Mouse (Mus musculus) liver, adult 2 months (tissue): ENCODE data around the gene Ssc5d. TPM values are rescaled to one million over a fixed set of nuclear protein-coding genes. Genes with fewer than 3 reads are reported as not detected.

Experiments
- DNase-seq: peaks from one replicate; pipeline ENCODE4 v3.0.0-alpha.2; 2011; ENCODE audit warnings: low read depth, low spot score; ENCODE audit errors: extremely low read depth
- H3K27ac ChIP-seq: fragments of 200-500 bp; replicated peaks from 2 replicates; pipeline ENCODE4 v1.5.1; 2012; ENCODE audit warnings: low read depth, mild to moderate bottlenecking, control low read depth, inconsistent platforms, low read length; ENCODE audit not compliant: insufficient read depth
- H3K27me3 ChIP-seq: fragments of 200-500 bp; 2 replicates; pipeline ENCODE4 v1.6.1; 2012; ENCODE audit warnings: mild to moderate bottlenecking, moderate library complexity, low read length, inconsistent platforms; ENCODE audit not compliant: control insufficient read depth, insufficient read depth
- H3K36me3 ChIP-seq: fragments of 200-500 bp; 2 replicates; pipeline ENCODE4 v1.6.1; 2012; ENCODE audit warnings: low read length, inconsistent platforms; ENCODE audit not compliant: control insufficient read depth, insufficient read depth
- H3K4me1 ChIP-seq: fragments of 200-500 bp; 2 replicates; pipeline ENCODE4 v1.6.1; 2011; ENCODE audit warnings: low read length; ENCODE audit not compliant: control insufficient read depth, insufficient read depth
- H3K4me3 ChIP-seq: fragments of 200-500 bp; 2 replicates; pipeline ENCODE4 v1.5.1; 2011; ENCODE audit warnings: low read depth, mild to moderate bottlenecking, control low read depth, low read length, moderate library complexity; ENCODE audit not compliant: insufficient read depth
- H3K79me2 ChIP-seq: fragments of 200-500 bp; 2 replicates; pipeline ENCODE4 v1.6.1; 2012; ENCODE audit warnings: inconsistent platforms, mild to moderate bottlenecking, low read length, moderate library complexity; ENCODE audit not compliant: control insufficient read depth, insufficient read depth
- H3K9ac ChIP-seq: fragments of 200-500 bp; 2 replicates; pipeline ENCODE4 v1.6.1; 2012; ENCODE audit warnings: low read depth, mild to moderate bottlenecking, control low read depth, inconsistent platforms, low read length
- CTCF ChIP-seq: fragments of 200-500 bp; IDR thresholded peaks from 2 replicates; pipeline ENCODE4 v1.5.1; 2011; ENCODE audit warnings: low read depth, low read length, control low read depth
- POLR2A ChIP-seq: fragments of 200-500 bp; IDR thresholded peaks from 2 replicates; pipeline ENCODE4 v1.6.1; 2011; ENCODE audit warnings: low read length, control low read depth; ENCODE audit not compliant: insufficient read depth; ENCODE audit errors: extremely low read depth
- WGBS: fragments of 180-500 bp; shearing (Covaris S2); methylation state at CpG from one replicate; pipeline ENCODE4 v1.1.7; 2018; 5-methylcytosine and 5-hydroxymethylcytosine counted together
- polyA plus RNA-seq: library from polyadenylated mRNA; depleted of rRNA; stranded (reverse); fragments of >200 nt; gene quantifications from 2 replicates; pipeline ENCODE4 v1.2.3, GENCODE M21; 2012
- total RNA-seq: library from RNA; depleted of rRNA; stranded (reverse); fragments of >200 nt; gene quantifications from 2 replicates; pipeline ENCODE4 v1.2.3, GENCODE M21; 2014

Ssc5d gene
- total and polyA plus RNA-seq, 2 experiments, result 0.18 to 0.26 TPM

GRCm38 (mm10) chr7:4924483-4924882, 1.1 kb upstream of the Ssc5d start:
- Histone ChIP-seq H3K4me1 (peaks cover 2% of the 10 kb centered on the region; the same call in 1 of the 2 replicates), H3K79me2 (no peaks in the 10 kb centered on the region), H3K9ac (no peak overlapping the region), H3K4me3 (no peak overlapping the region), H3K27ac (no peak overlapping the region), H3K36me3 (0 out of 2 replicates have a peak, but pooled peaks cover 3% of the 10 kb centered on the region), H3K27me3 (peaks cover 6% of the 10 kb centered on the region)
- no peak for DNase-seq
- WGBS, result 8% methylated on average over 4 of the region's 4 CpGs
- TF ChIP-seq CTCF, result no peak
- TF ChIP-seq POLR2A, result no peak

DNA sequence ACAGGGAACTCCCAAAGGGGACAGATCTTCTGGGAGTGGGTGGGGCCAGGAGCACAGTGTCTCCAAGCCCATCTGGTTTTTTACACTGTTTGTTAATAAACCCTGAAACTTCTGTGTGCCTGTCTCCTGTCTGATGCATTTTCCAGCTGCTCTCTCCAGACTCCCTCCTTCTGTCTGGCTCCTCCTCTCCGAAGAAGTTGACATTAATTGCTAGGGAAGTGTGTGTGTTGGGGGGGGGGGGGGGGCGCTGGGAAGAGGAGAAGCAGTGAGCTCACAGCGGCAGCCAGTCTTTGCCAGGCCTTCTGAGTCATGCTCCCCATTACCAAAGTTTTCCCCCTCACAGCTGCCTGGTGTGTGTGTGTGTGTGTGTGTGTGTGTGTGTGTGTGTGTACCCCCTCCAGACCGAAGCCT, 689 bp upstream of the Ssc5d start:
- H3K27ac ChIP-seq, result no peak overlapping the region
- H3K4me3 ChIP-seq, result no peak overlapping the region
- no peak overlapping the region for H3K9ac ChIP-seq
- TF ChIP-seq CTCF (no peak), POLR2A (no peak)
- 0 out of 2 replicates have a peak, but pooled peaks cover under 1% of the 10 kb centered on the region for H3K36me3 ChIP-seq
- no peaks in the 10 kb centered on the region for H3K79me2 ChIP-seq
- H3K27me3 ChIP-seq, result peaks cover 6% of the 10 kb centered on the region
- peaks cover 2% of the 10 kb centered on the region; the same call in 1 of the 2 replicates for H3K4me1 ChIP-seq
- DNase-seq, result no peak
- WGBS, result 32% methylated on average over 4 of the region's 4 CpGs

DNA sequence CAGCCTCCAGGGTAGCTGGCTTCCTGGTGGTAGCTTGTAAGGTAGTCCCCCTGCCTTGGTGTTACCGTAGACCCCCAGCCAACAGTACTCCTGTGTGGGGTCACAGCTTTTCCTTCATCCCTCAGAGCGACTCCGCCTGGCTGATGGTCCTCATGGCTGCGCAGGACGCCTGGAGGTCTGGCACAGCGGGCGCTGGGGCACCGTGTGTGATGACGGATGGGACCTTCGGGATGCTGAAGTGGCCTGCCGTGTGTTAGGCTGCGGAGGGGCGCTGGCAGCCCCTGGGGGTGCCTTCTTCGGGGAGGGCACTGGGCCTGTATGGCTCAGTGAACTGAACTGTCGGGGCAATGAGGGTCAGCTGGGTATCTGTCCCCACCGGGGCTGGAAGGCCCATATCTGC, 1.3 kb downstream of the Ssc5d start:
- Histone ChIP-seq H3K4me3 (no peak overlapping the region), H3K36me3 (no peaks in the 10 kb centered on the region), H3K27me3 (peaks cover 6% of the 10 kb centered on the region), H3K4me1 (peaks cover 2% of the 10 kb centered on the region; the same call in 1 of the 2 replicates), H3K79me2 (no peaks in the 10 kb centered on the region), H3K27ac (no peak overlapping the region), H3K9ac (no peak overlapping the region)
- no peak for DNase-seq
- WGBS, result 85% methylated on average over 16 of the region's 16 CpGs
- TF ChIP-seq CTCF, result no peak
- TF ChIP-seq POLR2A, result no peak

GRCm38 (mm10) chr7:4927711-4928110, 2.1 kb downstream of the Ssc5d start:
- Histone ChIP-seq H3K36me3 (no peaks in the 10 kb centered on the region), H3K79me2 (no peaks in the 10 kb centered on the region), H3K27ac (no peak overlapping the region), H3K4me1 (peaks cover 2% of the 10 kb centered on the region; the same call in 1 of the 2 replicates), H3K4me3 (no peak overlapping the region), H3K9ac (no peak overlapping the region), H3K27me3 (peaks cover 6% of the 10 kb centered on the region)
- no peak for DNase-seq
- 66% methylated on average over 8 of the region's 8 CpGs for WGBS
- no peak for TF ChIP-seq POLR2A
- TF ChIP-seq CTCF, result no peak

GRCm38 (mm10) chr7:4928323-4928722, 2.7 kb downstream of the Ssc5d start:
- TF ChIP-seq POLR2A (no peak), CTCF (no peak)
- H3K9ac ChIP-seq, result no peak overlapping the region
- H3K4me1 ChIP-seq, result peaks cover 2% of the 10 kb centered on the region; the same call in 1 of the 2 replicates
- H3K36me3 ChIP-seq, result no peaks in the 10 kb centered on the region
- no peak for DNase-seq
- no peaks in the 10 kb centered on the region for H3K79me2 ChIP-seq
- H3K27ac ChIP-seq, result no peak overlapping the region
- H3K27me3 ChIP-seq, result peaks cover 6% of the 10 kb centered on the region
- WGBS, result 83% methylated on average over 17 of the region's 17 CpGs
- no peak overlapping the region for H3K4me3 ChIP-seq

- 83% methylated on average over 12 of the region's 12 CpGs for WGBS
- no peaks in the 10 kb centered on the region for H3K27me3 ChIP-seq
- H3K4me3 ChIP-seq, result no peak overlapping the region
- no peaks in the 10 kb centered on the region for H3K36me3 ChIP-seq
- no peaks in the 10 kb centered on the region for H3K79me2 ChIP-seq
- H3K9ac ChIP-seq, result no peak overlapping the region
- TF ChIP-seq CTCF (no peak), POLR2A (no peak)
- no peak for DNase-seq
- no peaks in the 10 kb centered on the region for H3K4me1 ChIP-seq
- H3K27ac ChIP-seq, result no peak overlapping the region
These were observed 7.5 kb downstream of the Ssc5d start for GRCm38 (mm10) chr7:4933103-4933502.
